Mouse (Mus musculus) erythroblast, embryonic 14.5 days (primary cell): ENCODE results near the gene Snapc5.

Source experiments
- GATA1 ChIP-seq: IDR thresholded peaks from 2 replicates; pipeline ENCODE4 v1.6.1; 2012; ENCODE audit warnings: low read length, inconsistent platforms, mixed read lengths
- TAL1 ChIP-seq: IDR thresholded peaks from 3 replicates; pipeline ENCODE4 v1.6.1; 2012; ENCODE audit warnings: low read length, inconsistent platforms, mixed read lengths

- TF ChIP-seq TAL1 (no peak), GATA1 (no peak)
Measured at GRCm38 (mm10) chr9:64160471-64160870, 18.6 kb upstream of the Snapc5 start.
